Mouse (Mus musculus): ENCODE measurements around the gene Nacad. TPM values are rescaled to one million over a fixed set of nuclear protein-coding genes. Genes with fewer than 3 reads are reported as not detected.

Nacad gene
- polyA plus RNA-seq, 1 experiment from 2014 or later: 78.2 TPM

DNA sequence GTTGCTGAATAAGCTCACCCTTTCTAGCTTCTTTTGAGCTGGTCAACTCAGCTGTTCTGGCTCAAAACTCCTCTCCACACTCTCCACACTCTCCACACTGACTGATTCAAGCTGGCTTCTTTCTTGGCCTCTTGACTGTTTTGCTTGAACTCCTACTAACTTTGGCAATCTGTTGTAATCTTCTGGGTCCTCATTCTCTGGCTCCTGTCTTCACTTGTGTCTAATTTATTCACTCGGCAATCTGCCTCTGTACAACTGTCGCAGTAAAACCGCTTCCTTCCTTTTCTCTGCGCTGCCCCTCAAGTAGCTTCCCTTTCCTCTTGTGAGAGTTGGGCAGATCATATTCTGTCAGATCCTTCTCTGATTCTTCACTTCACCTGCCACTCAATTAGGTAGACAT is 21.9 kb upstream of the Nacad start:
- Histone ChIP-seq H3K4me3 (replicated peaks) (no peak overlapping the region), H3K9ac (replicated peaks) (no peak overlapping the region), H3K36me3 (peaks cover 13% of the 10 kb centered on the region), H3K4me2 (no peak overlapping the region), H3K27me3 (replicated peaks) (0 out of 2 replicates have a peak, but pooled peaks cover 4% of the 10 kb centered on the region), H3K27ac (replicated peaks) (no peak overlapping the region), H3K4me1 (peaks cover 34% of the 10 kb centered on the region), H3K9me3 (replicated peaks) (no peaks in the 10 kb centered on the region)
- 81% methylated on average over 4 of the region's 4 CpGs for WGBS
- ATAC-seq (ENCODE audit: low FRiP score): no peak

DNA sequence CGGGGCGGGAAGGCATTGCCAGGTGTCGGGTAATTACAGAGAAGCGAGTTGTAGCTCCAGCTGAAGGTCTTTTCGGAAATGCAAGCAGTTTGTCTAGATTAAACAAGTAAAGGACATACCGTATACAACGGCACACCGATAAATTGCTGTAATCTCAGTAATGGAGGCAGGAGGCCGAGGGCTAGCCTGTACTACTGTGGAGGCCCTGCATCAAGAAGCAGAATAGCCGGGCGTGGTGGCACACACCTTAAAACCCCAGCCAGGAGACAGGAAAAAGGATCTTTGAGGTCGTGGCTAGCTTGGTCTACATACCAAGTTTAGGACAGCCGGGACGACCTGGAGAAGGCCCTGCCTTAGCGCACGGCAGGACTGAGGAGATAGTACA is 20.5 kb upstream of the Nacad start:
- Histone ChIP-seq H3K4me3 (replicated peaks) (peak overlapping the region; percentile 81), H3K27me3 (replicated peaks) (0 out of 2 replicates have a peak, but pooled peaks cover 1% of the 10 kb centered on the region), H3K27ac (replicated peaks) (peak overlapping the region; percentile 92), H3K9ac (replicated peaks) (peak overlapping the region; percentile 70), H3K36me3 (peaks cover 25% of the 10 kb centered on the region), H3K9me3 (replicated peaks) (no peaks in the 10 kb centered on the region), H3K4me2 (peak overlapping the region; percentile 91), H3K4me1 (peaks cover 36% of the 10 kb centered on the region)
- peak; percentile 13; the same call in 1 of the 2 replicates for ATAC-seq (ENCODE audit: low FRiP score)
- 16% methylated on average over 16 of the region's 16 CpGs for WGBS

DNA sequence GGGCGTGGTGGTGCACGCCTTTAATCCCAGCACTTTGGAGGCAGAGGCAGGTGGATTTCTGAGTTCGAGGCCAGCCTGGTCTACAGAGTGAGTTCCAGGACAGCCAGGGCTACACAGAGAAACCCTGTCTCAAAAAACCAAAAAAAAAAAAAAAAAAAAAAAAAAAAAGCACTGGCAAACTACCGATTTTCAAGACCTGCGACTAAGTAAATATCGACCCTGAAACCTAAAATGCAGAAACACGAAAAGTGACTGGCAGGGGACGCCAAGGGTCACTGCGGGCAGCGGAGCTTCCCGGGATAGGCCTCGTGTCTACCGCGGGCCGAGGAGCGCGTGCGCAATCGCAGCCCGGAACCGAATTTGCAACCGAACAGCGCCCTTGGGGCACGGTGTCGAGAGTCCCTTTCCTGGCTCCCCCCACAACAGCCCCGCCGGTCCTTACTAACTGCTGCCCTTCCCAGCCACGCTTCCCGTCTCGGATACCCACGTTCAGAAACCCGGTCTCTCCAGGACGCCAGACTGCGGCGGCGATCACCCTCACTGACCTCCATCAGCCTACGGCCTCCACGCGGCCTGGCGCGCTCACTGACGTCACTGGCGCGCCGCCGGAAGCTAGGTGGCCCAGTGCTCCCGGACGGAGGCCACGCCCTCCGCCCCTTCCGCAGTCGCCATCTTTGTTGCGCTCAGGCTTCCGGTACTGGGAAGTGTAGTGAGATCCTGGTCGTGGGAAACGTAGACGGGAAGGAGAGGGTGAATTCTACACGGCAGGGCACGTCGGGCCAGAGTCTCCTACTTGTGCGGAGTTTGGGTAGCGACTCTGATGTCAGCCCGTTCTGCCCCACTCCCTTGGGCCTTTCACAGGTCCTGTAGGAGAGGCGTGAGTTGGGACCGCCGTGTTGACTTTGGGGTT is 19.9 kb upstream of the Nacad start, which contains the start of gene Tbrg4:
Tbrg4 (minus strand) TSS at position 590 of the 910 bp plus-strand sequence.
- under 1% methylated on average over 65 of the region's 66 CpGs for WGBS
- ATAC-seq (ENCODE audit: low FRiP score): peak; percentile 95
- H3K27ac ChIP-seq (replicated peaks): peak within 1 kb of the TSS; percentile 92

DNA sequence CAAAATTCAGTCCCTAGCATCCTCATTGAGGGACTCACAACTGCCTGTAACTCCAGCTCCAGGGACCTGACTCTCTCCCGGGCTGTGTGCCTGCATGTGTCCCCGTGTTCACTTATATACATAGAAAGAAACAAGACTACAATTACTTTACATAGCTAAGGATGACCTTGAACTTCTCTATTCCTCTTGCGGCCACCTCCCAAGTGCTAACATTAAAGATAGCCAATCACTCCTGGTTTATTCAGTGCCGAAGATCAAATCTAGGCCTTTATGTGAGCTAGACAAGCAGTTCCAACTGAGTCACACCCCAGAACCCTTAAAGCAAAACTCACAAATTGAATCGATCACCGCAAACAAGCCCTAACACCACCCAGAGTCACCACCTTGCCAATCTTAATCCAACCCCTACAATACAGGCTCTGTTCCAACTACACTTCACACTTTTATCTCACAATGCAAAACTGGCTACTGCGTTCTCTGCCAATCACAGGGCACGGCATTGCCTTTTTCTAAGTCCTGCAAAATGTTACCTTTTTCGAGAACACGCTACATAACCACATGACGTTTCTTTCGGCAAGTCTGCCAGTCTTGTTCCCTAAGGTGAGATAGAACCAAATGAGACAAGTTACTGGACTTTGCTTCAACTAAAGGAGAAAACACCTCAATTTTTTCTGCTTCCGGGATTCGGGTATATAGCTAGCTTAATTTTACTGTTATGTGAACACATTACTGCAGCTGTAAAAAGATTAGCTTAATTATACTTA is 18.9 kb upstream of the Nacad start:
- Histone ChIP-seq H3K9ac (replicated peaks) (peak overlapping the region; percentile 70), H3K36me3 (peaks cover 41% of the 10 kb centered on the region), H3K27me3 (replicated peaks) (no peaks in the 10 kb centered on the region), H3K4me1 (peaks cover 36% of the 10 kb centered on the region), H3K4me2 (peak overlapping the region; percentile 62), H3K27ac (replicated peaks) (no peak overlapping the region), H3K9me3 (replicated peaks) (no peaks in the 10 kb centered on the region), H3K4me3 (replicated peaks) (peak overlapping the region; percentile 81)
- 71% methylated on average over 14 of the region's 14 CpGs for WGBS
- ATAC-seq (ENCODE audit: low FRiP score): no peak

More for the DNA sequence above, 19.9 kb upstream of the Nacad start, which contains the start of gene Tbrg4:
- Histone ChIP-seq H3K4me2 (peak within 1 kb of the TSS; percentile 91), H3K36me3 (peaks cover 31% of the 10 kb centered on the region), H3K4me1 (peaks cover 36% of the 10 kb centered on the region), H3K9ac (replicated peaks) (peak within 1 kb of the TSS; percentile 70), H3K27me3 (replicated peaks) (no peaks in the 10 kb centered on the region), H3K9me3 (replicated peaks) (no peaks in the 10 kb centered on the region), H3K4me3 (replicated peaks) (peak within 1 kb of the TSS; percentile 81)

DNA sequence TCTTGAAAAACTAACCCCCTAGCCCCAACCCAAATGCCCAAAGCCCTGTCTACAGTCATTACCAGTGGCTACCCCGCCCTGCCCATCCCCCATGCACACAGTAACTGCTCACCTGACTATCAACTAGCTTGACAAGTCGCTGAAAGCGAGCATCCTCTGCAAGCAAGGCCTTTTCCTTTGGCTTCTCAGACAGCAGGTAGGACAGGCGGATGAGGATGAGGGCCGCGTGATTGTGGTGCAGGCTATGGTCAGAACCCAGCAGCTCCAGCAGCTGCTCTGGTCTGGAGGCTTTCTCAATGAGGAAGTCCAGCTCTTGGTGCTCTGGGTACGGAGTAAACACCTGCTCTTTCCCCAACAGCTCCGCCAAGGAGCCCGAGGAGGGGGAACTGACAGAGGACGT is 17.9 kb upstream of the Nacad start:
- no peak overlapping the region for H3K9ac ChIP-seq (replicated peaks)
- no peak for ATAC-seq (ENCODE audit: low FRiP score)
- 90% methylated on average over 10 of the region's 10 CpGs for WGBS
- peaks cover 36% of the 10 kb centered on the region for H3K4me1 ChIP-seq
- no peaks in the 10 kb centered on the region for H3K27me3 ChIP-seq (replicated peaks)
- peaks cover 52% of the 10 kb centered on the region for H3K36me3 ChIP-seq
- H3K27ac ChIP-seq (replicated peaks): no peak overlapping the region
- H3K4me3 ChIP-seq (replicated peaks): no peak overlapping the region
- peak overlapping the region; percentile 2; the same call in 1 of the 2 replicates for H3K4me2 ChIP-seq
- no peaks in the 10 kb centered on the region for H3K9me3 ChIP-seq (replicated peaks)

DNA sequence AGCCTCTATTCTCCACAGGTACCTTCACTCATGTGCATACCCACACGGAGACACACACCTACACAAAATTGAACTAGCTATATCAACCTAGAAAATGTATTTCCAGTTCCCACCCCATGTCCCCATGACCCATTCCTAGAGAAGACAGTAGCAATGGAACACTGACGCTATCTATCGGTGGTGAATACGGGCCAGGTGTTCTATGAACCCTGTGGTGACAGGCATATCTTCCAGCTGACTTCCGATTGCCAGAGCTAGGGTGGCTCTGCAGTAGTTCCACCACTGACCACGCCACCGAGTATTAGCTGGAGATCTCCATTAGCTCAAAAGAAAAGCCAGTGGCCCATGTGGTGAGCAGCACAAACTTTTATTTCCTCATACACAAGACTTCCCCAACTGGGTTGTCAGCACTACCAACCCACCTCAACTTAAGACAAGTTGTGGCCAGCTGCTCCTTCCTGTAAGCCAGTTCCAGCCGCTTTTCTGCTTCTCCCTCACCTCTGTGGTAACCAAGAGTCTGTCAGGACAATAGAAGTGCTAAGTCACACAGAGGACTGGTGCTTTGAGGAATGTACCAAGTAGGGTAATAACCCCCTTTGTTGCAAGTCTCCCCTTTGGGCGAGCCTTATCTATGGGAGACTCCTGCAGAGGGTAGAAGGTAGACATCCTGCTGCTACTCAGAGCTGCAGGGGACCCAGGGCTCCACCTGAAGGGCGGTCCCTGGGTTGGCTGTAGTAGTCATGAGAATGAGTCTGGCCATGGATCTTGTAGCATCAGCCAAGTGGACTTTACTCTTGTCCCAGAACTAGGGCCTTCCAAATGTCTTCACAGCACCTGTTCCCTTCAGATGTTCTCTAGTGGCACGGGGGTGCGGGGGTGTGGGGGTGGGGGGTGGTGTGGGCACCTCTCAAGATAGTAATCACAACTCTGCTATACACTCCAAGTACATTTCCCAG is 9.7 kb upstream of the Nacad start:
- Histone ChIP-seq H3K36me3 (peaks cover 83% of the 10 kb centered on the region), H3K4me2 (no peak overlapping the region), H3K9ac (replicated peaks) (no peak overlapping the region), H3K4me1 (no peaks in the 10 kb centered on the region), H3K27ac (replicated peaks) (no peak overlapping the region), H3K4me3 (replicated peaks) (no peak overlapping the region), H3K27me3 (replicated peaks) (no peaks in the 10 kb centered on the region), H3K9me3 (replicated peaks) (no peaks in the 10 kb centered on the region)
- no peak for ATAC-seq (ENCODE audit: low FRiP score)
- WGBS: 95% methylated on average over 12 of the region's 12 CpGs

DNA sequence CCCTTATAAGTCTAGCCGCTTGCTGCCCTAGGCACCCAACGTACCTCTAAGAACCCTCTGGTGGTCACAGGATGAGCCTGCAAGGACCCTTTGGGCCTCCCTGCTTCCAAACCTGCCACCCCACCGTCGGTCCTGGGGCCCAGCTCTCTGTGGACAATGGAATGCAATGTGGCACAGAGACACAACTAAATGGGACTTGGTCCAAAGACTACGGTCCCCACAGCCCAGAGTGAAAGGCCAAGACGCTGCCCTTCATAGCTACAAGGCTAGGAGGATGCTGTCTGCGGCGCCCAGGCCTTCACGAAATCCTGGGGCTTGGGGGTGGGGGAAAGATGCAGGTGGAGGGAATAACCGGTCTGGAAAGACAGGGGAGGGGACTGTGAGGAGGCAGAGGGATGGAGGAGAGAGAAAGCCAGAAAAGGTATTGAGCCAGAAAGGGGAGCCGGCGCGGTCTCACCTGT is 802 bp downstream of the Nacad start:
- Histone ChIP-seq H3K36me3 (peaks cover 22% of the 10 kb centered on the region), H3K9me3 (replicated peaks) (no peaks in the 10 kb centered on the region), H3K27ac (replicated peaks) (peak overlapping the region; percentile 99), H3K4me2 (peak overlapping the region; percentile 89), H3K9ac (replicated peaks) (peak overlapping the region; percentile 68), H3K4me3 (replicated peaks) (peak overlapping the region; percentile 56), H3K27me3 (replicated peaks) (no peaks in the 10 kb centered on the region), H3K4me1 (peaks cover 69% of the 10 kb centered on the region)
- peak; percentile 6 for ATAC-seq (ENCODE audit: low FRiP score)
- WGBS: 3% methylated on average over 10 of the region's 13 CpGs

DNA sequence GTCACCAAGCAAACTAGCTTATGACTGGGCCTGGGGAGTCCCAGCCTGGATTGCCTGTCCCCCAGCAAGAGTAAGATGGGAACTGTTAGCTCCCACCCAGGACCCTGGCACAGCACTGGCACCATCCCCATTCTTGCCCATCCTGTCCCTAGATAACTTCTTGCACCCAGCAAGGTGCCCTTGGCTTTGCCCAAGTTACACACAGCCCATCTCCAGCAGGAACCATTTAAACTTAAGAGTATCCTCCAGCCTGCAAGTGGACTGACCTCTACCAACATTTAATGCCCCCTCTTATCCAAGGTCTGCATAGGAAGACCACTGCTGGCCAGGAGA is 1.3 kb downstream of the Nacad start:
- Histone ChIP-seq H3K27me3 (replicated peaks) (no peaks in the 10 kb centered on the region), H3K4me2 (peak overlapping the region; percentile 89), H3K9ac (replicated peaks) (peak overlapping the region; percentile 68), H3K9me3 (replicated peaks) (no peaks in the 10 kb centered on the region), H3K4me3 (replicated peaks) (peak overlapping the region; percentile 56), H3K27ac (replicated peaks) (peak overlapping the region; percentile 99), H3K4me1 (peaks cover 74% of the 10 kb centered on the region), H3K36me3 (peaks cover 22% of the 10 kb centered on the region)
- no peak for ATAC-seq (ENCODE audit: low FRiP score)

DNA sequence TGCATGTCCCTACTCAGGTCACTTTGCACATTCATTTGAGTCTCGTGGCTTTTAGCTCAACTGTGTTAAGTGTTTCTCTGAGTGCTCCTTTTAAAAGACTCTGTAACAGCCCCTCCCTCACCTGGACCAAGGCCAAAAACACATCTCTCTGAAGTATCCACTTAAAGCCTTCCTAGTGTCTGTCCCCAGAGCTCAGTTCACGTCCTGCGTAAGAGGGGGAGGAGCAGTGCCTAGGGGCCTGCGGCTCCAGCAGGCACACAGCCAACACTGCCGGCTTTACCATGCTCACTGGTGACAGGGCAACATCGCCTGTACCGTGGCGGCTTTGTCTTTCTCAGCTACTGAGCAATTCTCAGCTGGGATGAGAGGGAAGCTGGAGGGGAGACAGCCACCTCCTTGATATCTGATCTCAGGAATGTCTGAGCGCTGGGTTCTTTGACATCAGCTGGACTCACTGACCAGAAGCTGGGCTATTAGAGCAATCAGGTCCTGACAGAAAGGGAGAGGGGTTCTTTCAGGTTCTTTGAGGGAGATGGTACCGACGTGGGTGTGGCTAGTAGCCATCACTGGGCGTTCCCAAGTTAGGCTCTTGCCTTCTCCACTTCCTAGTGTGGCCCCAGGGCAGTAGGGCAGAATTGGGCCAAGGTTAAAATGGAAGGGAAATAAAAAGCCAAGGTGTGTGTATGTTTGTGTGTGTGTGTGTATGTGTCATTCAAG is 1.8 kb downstream of the Nacad start:
- peaks cover 22% of the 10 kb centered on the region for H3K36me3 ChIP-seq
- ATAC-seq (ENCODE audit: low FRiP score): 0 out of 2 replicates have a peak, but pooled peaks have one; percentile 3
- H3K9me3 ChIP-seq (replicated peaks): no peaks in the 10 kb centered on the region
- peak overlapping the region; percentile 56 for H3K4me3 ChIP-seq (replicated peaks)
- H3K4me2 ChIP-seq: peak overlapping the region; percentile 89
- H3K9ac ChIP-seq (replicated peaks): peak overlapping the region; percentile 68
- H3K4me1 ChIP-seq: peaks cover 79% of the 10 kb centered on the region
- WGBS: 9% methylated on average over 12 of the region's 12 CpGs
- no peaks in the 10 kb centered on the region for H3K27me3 ChIP-seq (replicated peaks)
- H3K27ac ChIP-seq (replicated peaks): peak overlapping the region; percentile 99

DNA sequence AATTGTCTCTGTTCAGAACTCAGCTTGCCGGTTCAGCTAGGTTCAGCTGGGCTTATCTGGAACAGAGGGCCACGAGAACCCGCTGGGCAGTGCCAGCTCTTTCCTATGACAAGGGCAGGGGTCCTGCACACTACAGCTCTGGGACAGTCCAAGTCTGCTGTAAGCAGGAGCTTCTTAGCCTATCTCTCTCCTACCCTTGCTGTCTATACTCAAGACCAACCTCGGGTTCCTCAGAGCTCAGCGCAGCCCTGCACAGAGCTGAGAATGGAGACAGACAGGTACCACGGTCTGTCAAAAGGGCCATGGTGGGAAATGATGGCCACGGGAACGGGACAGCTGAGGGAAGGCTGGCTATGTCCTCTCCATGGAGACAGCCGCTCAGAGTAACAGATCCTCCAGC is 2.6 kb downstream of the Nacad start:
- Histone ChIP-seq H3K27me3 (replicated peaks) (no peaks in the 10 kb centered on the region), H3K4me1 (peaks cover 87% of the 10 kb centered on the region), H3K36me3 (peaks cover 23% of the 10 kb centered on the region), H3K9me3 (replicated peaks) (no peaks in the 10 kb centered on the region), H3K9ac (replicated peaks) (peak overlapping the region; percentile 68), H3K4me2 (peak overlapping the region; percentile 89), H3K27ac (replicated peaks) (peak overlapping the region; percentile 99), H3K4me3 (replicated peaks) (peak overlapping the region; percentile 56)
- ATAC-seq (ENCODE audit: low FRiP score): no peak
- WGBS: 76% methylated on average over 9 of the region's 9 CpGs
